Mouse (Mus musculus) layer of hippocampus, adult 18-20 months (tissue): ENCODE data around the gene Col6a2. TPM values are rescaled to one million over a fixed set of nuclear protein-coding genes. Genes with fewer than 3 reads are reported as not detected.
A peak's percentile ranks its signal among the peaks of the same experiment; 100 is the strongest.

Source experiments
- DNase-seq, 2 experiments: peaks; one replicate each; pipeline ENCODE4 v3.0.0; 2022; ENCODE audit warnings: low spot score in 2 of 2
- total RNA-seq, 2 experiments: library from RNA; stranded (reverse); gene quantifications; 2 replicates each; pipeline ENCODE4 v1.2.3; 2021

The Col6a2 gene
- total RNA-seq, 2 experiments from 2014 or later = 6.0 TPM

DNA sequence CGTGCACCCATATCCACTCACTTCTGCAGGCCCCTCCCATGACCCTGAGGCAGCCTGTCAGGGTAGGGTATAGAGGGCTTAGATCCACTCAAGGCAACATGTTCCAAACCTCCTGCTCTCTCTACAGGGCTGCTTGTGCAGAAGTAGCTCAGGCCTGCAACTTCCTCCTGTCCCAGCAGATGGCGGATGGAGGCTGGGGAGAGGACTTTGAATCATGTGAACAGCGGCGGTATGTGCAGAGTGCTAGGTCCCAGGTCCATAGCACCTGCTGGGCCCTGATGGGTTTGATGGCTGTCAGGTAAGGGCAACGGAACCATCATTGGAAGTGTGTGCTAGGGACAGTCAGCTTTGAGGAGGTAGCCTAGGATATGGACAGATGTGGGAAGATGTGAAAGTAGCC is 73.0 kb downstream of the Col6a2 start:
- DNase-seq = peak in 1 of 2 experiments; percentile 10

DNA sequence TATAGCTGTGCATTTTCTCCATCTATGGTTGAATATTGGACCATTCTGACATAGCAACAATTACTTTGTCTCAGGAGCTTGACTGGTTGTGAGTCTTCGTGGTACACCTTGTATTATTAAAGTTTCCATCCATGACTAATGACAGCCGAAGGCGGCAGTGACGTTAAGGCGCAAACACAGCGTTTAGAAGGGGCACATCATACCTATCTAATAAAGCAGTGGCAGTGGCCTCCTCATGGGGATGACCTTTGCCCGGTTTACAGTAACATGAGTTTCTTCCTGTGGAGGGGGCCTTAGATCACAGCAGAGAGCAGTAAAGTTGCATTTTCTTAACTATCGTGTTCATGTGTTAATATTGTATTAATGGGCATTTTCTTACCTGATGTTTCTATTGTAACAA is 75.2 kb downstream of the Col6a2 start:
- DNase-seq = no peak

DNA sequence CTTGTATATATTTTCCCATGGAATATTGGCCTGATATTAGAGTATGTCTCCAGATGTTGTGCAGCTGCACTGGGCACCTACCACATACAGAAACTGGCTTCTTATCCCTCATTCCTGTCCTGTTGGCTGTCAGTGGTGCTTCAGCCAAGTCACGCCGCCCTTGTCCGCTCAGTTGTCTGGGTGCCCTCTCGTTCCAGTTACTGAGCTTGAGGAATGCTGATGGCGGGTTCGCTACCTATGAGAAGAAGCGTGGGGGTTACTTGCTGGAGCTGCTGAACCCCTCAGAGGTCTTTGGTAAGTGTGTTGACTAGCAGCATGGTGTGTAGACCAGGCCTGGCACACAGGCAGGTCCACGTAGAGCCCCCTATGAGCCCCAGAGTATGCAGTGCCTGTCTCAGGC is 76.9 kb downstream of the Col6a2 start:
- no peak for DNase-seq

Other genes with a start within 250 kb of the Col6a2 start
- not detected for gene AC141477.1, start 183.2 kb downstream of the Col6a2 start, total RNA-seq
- gene Pcnt, start 180.8 kb downstream of the Col6a2 start, total RNA-seq = 10 to 100 TPM; 20.6 to 23.2 TPM
- gene 2610028H24Rik, start 174.5 kb downstream of the Col6a2 start, total RNA-seq = not detected
- 10 to 100 TPM; 57.1 to 58.0 TPM for gene Mcm3ap, start 154.7 kb downstream of the Col6a2 start, total RNA-seq
- 1 to 10 TPM; 4.7 to 4.8 TPM for gene Ybey, start 154.5 kb downstream of the Col6a2 start, total RNA-seq
- 10 to 100 TPM; 40.5 to 41.6 TPM for gene Lss, start 92.0 kb downstream of the Col6a2 start, total RNA-seq
- not detected for gene Spatc1l, start 61.4 kb downstream of the Col6a2 start, total RNA-seq
- not detected for gene Ftcd, start 48.0 kb downstream of the Col6a2 start, total RNA-seq
- 10 to 100 TPM; 31.4 to 36.0 TPM for gene Col6a1, start 102.5 kb upstream of the Col6a2 start, total RNA-seq